Comparison of ENCODE assay signal across 8 mouse cellular contexts in genomic region chr15:12550376-12550775, GRCm38 (mm10).
A peak's percentile ranks its signal among the peaks of the same experiment; 100 is the strongest.
DNase-seq lines count a peak whose midpoint lies in the region; ATAC-seq and TF ChIP-seq lines count a peak whose summit lies in the region.
"Had no signal": no experiment of that assay in that cellular context is flagged by ENCODE, and none has a peak within 500 bp of the region (broad histone marks: within the 10 kb centered on the region; RNA-seq: fewer than 3 reads in every experiment).

No protein-coding gene starts in this region.

- peak; percentile 17; the same call in 1 of the 2 replicates for TF ChIP-seq EP300 in ES-Bruce4 (IDR thresholded peaks at IDR 0.05; ENCODE audit: insufficient read depth, low read depth, low read length)

- H3K4me2 ChIP-seq in hindbrain, embryonic 11.5 days (replicated peaks; ENCODE audit: low read depth, low read length), result peak overlapping the region; percentile 70
- peak overlapping the region; percentile 98 for H3K4me2 ChIP-seq in limb, embryonic 12.5 days

- H3K27ac ChIP-seq in ES-Bruce4 (ENCODE audit: insufficient read depth, low read length), result peak overlapping the region; percentile 74
- peak overlapping the region; percentile 67; the same call in 1 of the 2 replicates for H3K27ac ChIP-seq in ES-E14 (ENCODE audit: insufficient read depth, low read depth, low read length, poor library complexity, severe bottlenecking)
- H3K27ac ChIP-seq in hindbrain, embryonic 11.5 days (ENCODE audit: low read depth, low read length), result no peak overlapping the region
- peak overlapping the region; percentile 83 for H3K27ac ChIP-seq in limb, embryonic 12.5 days
- H3K27ac ChIP-seq: midbrain, embryonic 12.5 days had no signal

- peak; percentile 17 for DNase-seq in ES-E14 (ENCODE audit: low read depth, low spot score)
- DNase-seq in hindbrain, embryonic 11.5 days (ENCODE audit: low spot score), result peak; percentile 12
- no peak for DNase-seq in thymus, postnatal 25 days
- no peak for DNase-seq in cerebellum, adult 11 months
- DNase-seq in Muller cell, postnatal 12 days (ENCODE audit: inconsistent ontology term), result no peak

- no peak for TF ChIP-seq CTCF in ES-Bruce4 (IDR thresholded peaks at IDR 0.05; ENCODE audit: low read depth, low read length)

- H3K4me3 ChIP-seq in ES-Bruce4 (ENCODE audit: low read depth, low read length) (no peak overlapping the region), ES-E14 (ENCODE audit: insufficient read depth in 1 of 2, low read depth in 1 of 2, low read length in 2 of 2, poor library complexity in 1 of 2, severe bottlenecking in 1 of 2) (peak overlapping the region in 1 of 2 experiments; percentile 61; a peak in 1 of 4 replicates)
- H3K4me3 ChIP-seq in hindbrain, embryonic 11.5 days (ENCODE audit: low read depth, low read length), result no peak overlapping the region
- peak overlapping the region; percentile 55 for H3K4me3 ChIP-seq in limb, embryonic 12.5 days (replicated peaks)

- in situ Hi-C loops in ES-E14 (cut with MboI; ENCODE audit: low sequenced_read_pairs in 2 of 2, unreplicated experiment in 2 of 2), result no loop called here

- no peaks in the 10 kb centered on the region for H3K27me3 ChIP-seq in ES-Bruce4 (ENCODE audit: control insufficient read depth, insufficient read depth, low read length, poor library complexity, severe bottlenecking)
- peaks cover 5% of the 10 kb centered on the region for H3K27me3 ChIP-seq in hindbrain, embryonic 11.5 days (ENCODE audit: control insufficient read depth, insufficient read depth, low read length)
- H3K27me3 ChIP-seq in limb, embryonic 12.5 days, result no peaks in the 10 kb centered on the region

- WGBS in hindbrain, embryonic 11.5 days, result 34% methylated on average over 9 of the region's 9 CpGs
- WGBS in limb, embryonic 12.5 days, result 29% methylated on average over 9 of the region's 9 CpGs

- no peak for ATAC-seq in hindbrain, embryonic 11.5 days (ENCODE audit: low FRiP score)
- ATAC-seq in limb, embryonic 12.5 days (ENCODE audit: insufficient number of reproducible peaks, insufficient read depth, low FRiP score, low TSS enrichment, low read depth), result no peak; the same call in 1 of the 2 replicates

- H3K9ac ChIP-seq in ES-Bruce4 (ENCODE audit: low read depth, poor library complexity, severe bottlenecking) (peak overlapping the region; percentile 37; the same call in 1 of the 2 replicates), ES-E14 (ENCODE audit: insufficient read depth, low read depth, low read length, poor library complexity, severe bottlenecking) (no peak overlapping the region)
- no peak overlapping the region for H3K9ac ChIP-seq in hindbrain, embryonic 11.5 days (ENCODE audit: low read depth, low read length)
- H3K9ac ChIP-seq in limb, embryonic 12.5 days (replicated peaks), result no peak overlapping the region

- no peaks in the 10 kb centered on the region for H3K9me3 ChIP-seq in ES-Bruce4 (replicated peaks; ENCODE audit: control insufficient read depth, insufficient read depth, low read length, poor library complexity, severe bottlenecking)
- no peaks in the 10 kb centered on the region for H3K9me3 ChIP-seq in ES-E14 (ENCODE audit: control insufficient read depth, insufficient read depth, low read depth, low read length)
- H3K9me3 ChIP-seq in hindbrain, embryonic 11.5 days (ENCODE audit: control insufficient read depth, low read length), result no peaks in the 10 kb centered on the region
- no peaks in the 10 kb centered on the region for H3K9me3 ChIP-seq in limb, embryonic 12.5 days
- H3K9me3 ChIP-seq: midbrain, embryonic 12.5 days had no signal

- H3K36me3 ChIP-seq in ES-Bruce4 (ENCODE audit: control insufficient read depth, insufficient read depth, low read length, poor library complexity, severe bottlenecking) (no peaks in the 10 kb centered on the region), ES-E14 (ENCODE audit: control insufficient read depth, insufficient read depth, low read length, poor library complexity, severe bottlenecking) (no peaks in the 10 kb centered on the region)
- no peaks in the 10 kb centered on the region for H3K36me3 ChIP-seq in hindbrain, embryonic 11.5 days (ENCODE audit: control insufficient read depth, insufficient read depth, low read length)
- H3K36me3 ChIP-seq in limb, embryonic 12.5 days, result no peaks in the 10 kb centered on the region
- H3K36me3 ChIP-seq: midbrain, embryonic 12.5 days had no signal

- H3K4me1 ChIP-seq in ES-Bruce4 (ENCODE audit: control insufficient read depth, insufficient read depth, low read length), result peaks cover 2% of the 10 kb centered on the region
- peaks cover 0 to 11% of the 10 kb centered on the region in 2 experiments; a peak in 2 of 4 replicates for H3K4me1 ChIP-seq in ES-E14 (ENCODE audit: control insufficient read depth in 2 of 2, insufficient read depth in 2 of 2, low read length in 2 of 2, poor library complexity in 1 of 2)
- H3K4me1 ChIP-seq in hindbrain, embryonic 11.5 days (replicated peaks; ENCODE audit: control insufficient read depth, insufficient read depth, low read length), result 0 out of 2 replicates have a peak, but pooled peaks cover 2% of the 10 kb centered on the region
- peaks cover 49% of the 10 kb centered on the region for H3K4me1 ChIP-seq in limb, embryonic 12.5 days (replicated peaks)

- TF ChIP-seq POLR2A in ES-Bruce4 (IDR thresholded peaks at IDR 0.05; ENCODE audit: insufficient read depth, low read length), result no peak

TF ChIP-seq in ES-E14, 5 proteins besides CTCF, POLR2A, EP300 and RAD21:
- TF ChIP-seq ZC3H11A (IDR thresholded peaks at IDR 0.05; ENCODE audit: borderline replicate concordance, low read depth, low read length) (no peak), CHD2 (IDR thresholded peaks at IDR 0.05; ENCODE audit: low read depth, low read length) (no peak), HCFC1 (IDR thresholded peaks at IDR 0.05; ENCODE audit: borderline replicate concordance, insufficient read depth, low read length) (no peak), MAFK (IDR thresholded peaks at IDR 0.05; ENCODE audit: insufficient read depth, low read depth, low read length) (no peak), ZNF384 (IDR thresholded peaks at IDR 0.05; ENCODE audit: low read depth, low read length) (no peak)

Comparison
In these comparisons a context has a peak if more than half of its experiments do, and no peak if none do; other contexts are left out.
1. DNase-seq: peak in ES-E14 (single experiment) and hindbrain, embryonic 11.5 days (single experiment); none in thymus, postnatal 25 days (single experiment), cerebellum, adult 11 months (single experiment) and Muller cell, postnatal 12 days (single experiment).